Mouse (Mus musculus) limb, embryonic 15.5 days (tissue): ENCODE measurements around the gene Ephx1. TPM values are rescaled to one million over a fixed set of nuclear protein-coding genes. Genes with fewer than 3 reads are reported as not detected.
"Not testable (repeated sequence)": the region's sequence is repeated elsewhere in the genome, so short reads cannot be mapped to it uniquely, and the experiment has no call there.

Experiments used
- ATAC-seq: fragments of 200-750 bp; cut with Nextera tagmentation; 2 replicates; pipeline ENCODE4 v1.8.0; 2017; ENCODE audit warnings: low read depth, moderate TSS enrichment; ENCODE audit not compliant: insufficient number of reproducible peaks, low FRiP score, low TSS enrichment
- H3K27ac ChIP-seq: fragments of 300-500 bp; sonication (generic); 2 replicates; pipeline ENCODE4 v1.5.1; 2015; ENCODE audit warnings: moderate library complexity, mild to moderate bottlenecking, inconsistent platforms
- H3K27me3 ChIP-seq: fragments of 300-500 bp; sonication (generic); 2 replicates; pipeline ENCODE4 v1.6.1; 2015; ENCODE audit warnings: inconsistent platforms
- H3K36me3 ChIP-seq: fragments of 300-500 bp; sonication (generic); 2 replicates; pipeline ENCODE4 v1.6.1; 2015; ENCODE audit warnings: inconsistent platforms
- H3K4me1 ChIP-seq: fragments of 300-500 bp; sonication (generic); 2 replicates; pipeline ENCODE4 v1.6.1; 2015; ENCODE audit warnings: inconsistent platforms
- H3K4me2 ChIP-seq: fragments of 300-500 bp; sonication (generic); 2 replicates; pipeline ENCODE4 v1.6.1; 2015; ENCODE audit warnings: mild to moderate bottlenecking, inconsistent platforms
- H3K4me3 ChIP-seq: fragments of 300-500 bp; sonication (generic); 2 replicates; pipeline ENCODE4 v1.5.1; 2015; ENCODE audit warnings: mild to moderate bottlenecking, inconsistent platforms
- H3K9ac ChIP-seq: fragments of 300-500 bp; sonication (generic); 2 replicates; pipeline ENCODE4 v1.6.1; 2015; ENCODE audit warnings: inconsistent platforms
- H3K9me3 ChIP-seq: fragments of 300-500 bp; sonication (generic); 2 replicates; pipeline ENCODE4 v1.6.1; 2016; ENCODE audit warnings: inconsistent platforms
- WGBS: fragments of 180-500 bp; shearing (Covaris S2); methylation state at CpG from one replicate; pipeline ENCODE4 v1.1.7; 2015; 5-methylcytosine and 5-hydroxymethylcytosine counted together
- polyA plus RNA-seq: library from polyadenylated mRNA; unstranded; fragments of >200 nt; fragmentation: Nextera tagmentation; extraction: Ambion mirVana; gene quantifications from 2 replicates; pipeline ENCODE4 v1.2.1, GENCODE M21; 2015

The Ephx1 gene
- polyA plus RNA-seq, 1 experiment from 2014 or later: 12.4 TPM

DNA sequence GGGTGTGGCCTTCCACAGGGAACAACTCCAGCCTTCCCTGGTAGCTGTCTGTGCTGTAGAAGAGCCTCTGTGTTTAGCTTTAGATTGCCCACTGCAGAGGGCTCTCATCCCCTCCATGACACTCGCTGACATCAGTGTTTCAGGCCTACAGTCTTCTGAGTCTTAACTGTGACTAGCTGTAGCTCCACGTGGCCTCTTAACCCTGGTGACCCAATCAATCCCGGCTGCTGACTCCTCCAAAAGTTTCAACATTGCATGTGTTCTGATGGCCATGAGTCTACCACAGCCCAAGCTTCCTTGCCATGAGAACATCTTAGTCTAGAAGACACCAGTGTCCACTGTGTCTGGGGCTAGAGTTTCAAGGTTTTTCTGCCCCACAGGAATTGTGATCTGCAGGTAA, 30.0 kb downstream of the Ephx1 start:
- Histone ChIP-seq H3K27ac (no peak overlapping the region), H3K9ac (no peak overlapping the region), H3K27me3 (no peaks in the 10 kb centered on the region), H3K4me1 (no peaks in the 10 kb centered on the region), H3K36me3 (no peaks in the 10 kb centered on the region), H3K9me3 (no peaks in the 10 kb centered on the region), H3K4me3 (no peak overlapping the region), H3K4me2 (no peak overlapping the region)
- no peak for ATAC-seq
- 63% methylated on average over 3 of the region's 3 CpGs for WGBS

DNA sequence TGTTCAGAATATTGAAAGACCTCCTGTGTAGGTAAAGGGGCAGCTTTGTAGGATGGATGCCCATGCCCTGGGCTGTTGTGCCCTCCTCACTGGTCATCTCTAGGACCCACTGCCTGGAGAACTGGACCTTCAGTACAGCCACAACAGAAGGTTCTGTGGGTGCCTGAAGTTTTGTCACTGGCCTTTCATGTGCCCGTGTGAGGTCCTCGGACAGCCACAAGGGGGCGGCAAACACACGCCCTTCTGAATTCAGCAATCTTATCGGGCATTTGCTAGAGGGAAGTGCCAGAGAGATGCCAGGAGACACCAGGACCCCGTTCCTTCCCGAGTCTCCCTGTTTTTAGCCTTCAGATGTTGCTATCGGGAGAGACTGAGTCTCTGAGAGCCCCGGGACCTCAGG, 32.9 kb downstream of the Ephx1 start:
- no peaks in the 10 kb centered on the region for H3K36me3 ChIP-seq
- ATAC-seq: no peak
- no peak overlapping the region for H3K9ac ChIP-seq
- WGBS: 2% methylated on average over 9 of the region's 9 CpGs
- H3K9me3 ChIP-seq: no peaks in the 10 kb centered on the region
- peak overlapping the region; percentile 23; the same call in 1 of the 2 replicates for H3K4me2 ChIP-seq
- no peak overlapping the region for H3K27ac ChIP-seq
- no peak overlapping the region for H3K4me3 ChIP-seq
- no peaks in the 10 kb centered on the region for H3K27me3 ChIP-seq
- no peaks in the 10 kb centered on the region for H3K4me1 ChIP-seq

- Histone ChIP-seq H3K4me3 (no peak overlapping the region), H3K27ac (no peak overlapping the region), H3K4me2 (no peak overlapping the region), H3K4me1 (no peaks in the 10 kb centered on the region), H3K27me3 (no peaks in the 10 kb centered on the region), H3K9ac (no peak overlapping the region), H3K36me3 (no peaks in the 10 kb centered on the region), H3K9me3 (no peaks in the 10 kb centered on the region)
- ATAC-seq: no peak
- WGBS: 90% methylated on average over 8 of the region's 8 CpGs
Observed at GRCm38 (mm10) chr1:180986701-180987100, 34.0 kb downstream of the Ephx1 start.

- not testable (repeated sequence) for H3K27me3 ChIP-seq, H3K4me2 ChIP-seq, H3K9me3 ChIP-seq, H3K4me1 ChIP-seq, H3K27ac ChIP-seq, H3K4me3 ChIP-seq, H3K36me3 ChIP-seq, H3K9ac ChIP-seq, ATAC-seq
- WGBS: 78% methylated on average over 7 of the region's 7 CpGs
Observed at GRCm38 (mm10) chr1:180981298-180982046, 39.2 kb downstream of the Ephx1 start.

GRCm38 (mm10) chr1:180980464-180980863, 40.2 kb downstream of the Ephx1 start:
- Histone ChIP-seq H3K4me1 (no peaks in the 10 kb centered on the region), H3K9ac (no peak overlapping the region), H3K27ac (no peak overlapping the region), H3K27me3 (no peaks in the 10 kb centered on the region), H3K4me2 (no peak overlapping the region), H3K9me3 (no peaks in the 10 kb centered on the region), H3K36me3 (peaks cover 9% of the 10 kb centered on the region; the same call in 1 of the 2 replicates), H3K4me3 (no peak overlapping the region)
- no peak for ATAC-seq
- 59% methylated on average over 2 of the region's 2 CpGs for WGBS

- no peak overlapping the region for H3K27ac ChIP-seq
- 76% methylated on average over 24 of the region's 24 CpGs for WGBS
- ATAC-seq: no peak
Observed at GRCm38 (mm10) chr1:180979484-180980251, 41.0 kb downstream of the Ephx1 start.

GRCm38 (mm10) chr1:180976110-180976679, 44.5 kb downstream of the Ephx1 start:
- peaks cover 48% of the 10 kb centered on the region for H3K36me3 ChIP-seq
- ATAC-seq: no peak
- H3K27me3 ChIP-seq: no peaks in the 10 kb centered on the region
- no peak overlapping the region for H3K27ac ChIP-seq
- H3K9ac ChIP-seq: no peak overlapping the region
- H3K4me2 ChIP-seq: no peak overlapping the region
- H3K4me3 ChIP-seq: no peak overlapping the region
- H3K9me3 ChIP-seq: no peaks in the 10 kb centered on the region
- 58% methylated on average over 4 of the region's 4 CpGs for WGBS
- no peaks in the 10 kb centered on the region for H3K4me1 ChIP-seq

More at GRCm38 (mm10) chr1:180979484-180980251, 41.0 kb downstream of the Ephx1 start:
- no peaks in the 10 kb centered on the region for H3K4me1 ChIP-seq
- no peaks in the 10 kb centered on the region for H3K9me3 ChIP-seq
- H3K27me3 ChIP-seq: no peaks in the 10 kb centered on the region
- peaks cover 16% of the 10 kb centered on the region; the same call in 1 of the 2 replicates for H3K36me3 ChIP-seq
- no peak overlapping the region for H3K4me2 ChIP-seq
- H3K4me3 ChIP-seq: no peak overlapping the region
- no peak overlapping the region for H3K9ac ChIP-seq

DNA sequence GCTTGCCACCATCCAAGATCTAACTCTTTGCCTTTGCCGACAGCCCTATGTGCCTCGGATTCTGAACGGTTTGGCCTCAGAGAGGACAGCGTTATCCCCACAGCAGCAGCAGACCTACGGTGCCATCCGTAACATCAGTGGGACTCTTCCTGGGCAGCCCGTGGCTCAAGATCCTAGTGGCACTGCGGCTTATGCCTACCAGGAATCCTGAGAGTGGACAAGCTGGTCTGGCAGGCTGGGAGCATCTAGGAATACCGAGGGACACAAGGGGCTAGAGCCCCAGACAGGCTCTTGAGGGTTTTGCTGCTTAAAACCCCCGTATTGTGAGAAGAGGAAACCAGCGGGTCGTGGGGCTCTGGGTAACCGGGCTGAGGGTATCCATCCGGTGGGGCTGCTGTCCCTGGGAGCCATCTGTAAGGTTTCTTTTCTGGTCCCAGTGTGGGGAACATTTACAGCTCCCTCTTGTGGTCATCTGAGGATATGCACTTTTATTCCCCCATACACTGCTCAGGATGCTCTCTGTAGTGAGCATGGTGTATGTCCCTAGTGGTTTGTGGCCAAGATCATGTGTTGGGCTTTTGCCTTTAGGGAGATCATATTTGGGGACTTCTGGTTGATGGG, 46.5 kb downstream of the Ephx1 start:
- Histone ChIP-seq H3K36me3 (peaks cover 63% of the 10 kb centered on the region), H3K27me3 (no peaks in the 10 kb centered on the region), H3K9ac (no peak overlapping the region), H3K4me2 (no peak overlapping the region), H3K27ac (no peak overlapping the region), H3K4me3 (no peak overlapping the region), H3K4me1 (no peaks in the 10 kb centered on the region), H3K9me3 (no peaks in the 10 kb centered on the region)
- WGBS: 61% methylated on average over 14 of the region's 14 CpGs
- ATAC-seq: 0 out of 2 replicates have a peak, but pooled peaks have one; percentile 32

DNA sequence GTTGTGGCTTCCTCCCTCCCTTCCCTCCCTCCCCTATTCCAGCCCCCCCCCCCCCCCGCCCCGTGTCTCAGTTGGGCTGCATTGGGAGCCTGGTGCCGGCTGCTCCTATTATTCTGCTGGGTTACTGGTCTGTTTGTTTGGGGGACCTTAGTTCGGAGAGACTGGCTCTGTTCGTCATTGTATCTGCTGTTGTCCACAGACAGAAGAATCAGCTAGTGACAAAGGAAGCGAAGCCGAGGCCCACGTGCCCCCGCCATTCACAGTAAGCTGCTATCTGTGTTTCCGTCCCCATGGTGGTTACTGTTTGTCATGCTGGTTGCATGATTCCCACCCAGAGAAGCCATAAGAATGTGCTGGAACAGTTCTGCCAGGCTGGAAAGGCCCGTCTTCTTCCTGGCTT, 47.8 kb downstream of the Ephx1 start:
- no peak for ATAC-seq
- H3K4me2 ChIP-seq: no peak overlapping the region
- no peaks in the 10 kb centered on the region for H3K4me1 ChIP-seq
- no peaks in the 10 kb centered on the region for H3K27me3 ChIP-seq
- H3K9me3 ChIP-seq: no peaks in the 10 kb centered on the region
- WGBS: 77% methylated on average over 10 of the region's 11 CpGs
- H3K36me3 ChIP-seq: peaks cover 74% of the 10 kb centered on the region
- H3K9ac ChIP-seq: no peak overlapping the region
- no peak overlapping the region for H3K4me3 ChIP-seq
- H3K27ac ChIP-seq: no peak overlapping the region

GRCm38 (mm10) chr1:180967261-180967660, 53.4 kb downstream of the Ephx1 start:
- 84% methylated on average over 7 of the region's 7 CpGs for WGBS
- no peak overlapping the region for H3K4me2 ChIP-seq
- peaks cover 90% of the 10 kb centered on the region for H3K36me3 ChIP-seq
- H3K27ac ChIP-seq: no peak overlapping the region
- H3K9ac ChIP-seq: no peak overlapping the region
- no peaks in the 10 kb centered on the region for H3K9me3 ChIP-seq
- no peak for ATAC-seq
- no peak overlapping the region for H3K4me3 ChIP-seq
- no peaks in the 10 kb centered on the region for H3K4me1 ChIP-seq
- no peaks in the 10 kb centered on the region for H3K27me3 ChIP-seq

DNA sequence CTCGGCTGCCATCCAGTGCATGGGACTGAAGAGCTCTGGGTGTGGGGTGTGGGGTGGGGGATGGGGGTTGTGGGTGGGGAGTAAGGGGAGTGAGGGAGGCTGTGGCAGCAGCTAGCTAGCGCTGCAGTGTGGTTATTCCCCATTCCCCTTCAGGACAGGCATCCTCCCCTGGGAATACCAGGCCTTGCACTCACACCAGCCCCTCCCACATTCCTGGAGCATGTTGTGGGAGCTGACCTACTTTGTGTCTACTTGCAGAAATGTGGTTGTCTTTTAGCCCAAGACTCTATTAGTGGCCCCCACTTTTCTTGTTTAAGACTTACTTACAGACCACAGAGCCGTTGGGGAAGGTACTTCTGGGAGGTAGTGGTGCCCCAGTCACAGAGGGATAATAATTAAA, 54.2 kb downstream of the Ephx1 start:
- no peaks in the 10 kb centered on the region for H3K4me1 ChIP-seq
- peaks cover 89% of the 10 kb centered on the region for H3K36me3 ChIP-seq

GRCm38 (mm10) chr1:180965786-180966185, 54.9 kb downstream of the Ephx1 start:
- peaks cover 89% of the 10 kb centered on the region for H3K36me3 ChIP-seq
- H3K27ac ChIP-seq: no peak overlapping the region
- no peak overlapping the region for H3K4me2 ChIP-seq
- ATAC-seq: no peak
- H3K4me3 ChIP-seq: no peak overlapping the region
- 82% methylated on average over 3 of the region's 3 CpGs for WGBS
- no peaks in the 10 kb centered on the region for H3K27me3 ChIP-seq
- H3K9me3 ChIP-seq: no peaks in the 10 kb centered on the region
- H3K9ac ChIP-seq: no peak overlapping the region
- H3K4me1 ChIP-seq: no peaks in the 10 kb centered on the region

More for the DNA sequence above, 54.2 kb downstream of the Ephx1 start:
- no peaks in the 10 kb centered on the region for H3K9me3 ChIP-seq
- H3K4me3 ChIP-seq: no peak overlapping the region
- no peak overlapping the region for H3K9ac ChIP-seq
- no peak for ATAC-seq
- WGBS: 44% methylated on average over 3 of the region's 3 CpGs
- no peak overlapping the region for H3K27ac ChIP-seq
- no peak overlapping the region for H3K4me2 ChIP-seq
- H3K27me3 ChIP-seq: no peaks in the 10 kb centered on the region
